Mouse (Mus musculus): ENCODE data around the gene Col19a1. TPM values are rescaled to one million over a fixed set of nuclear protein-coding genes. Genes with fewer than 3 reads are reported as not detected.

Gene Col19a1
- total and polyA plus RNA-seq, 3 experiments: 0.08 TPM; not detected in 2

GRCm38 (mm10) chr1:24257961-24258360 is 329.3 kb downstream of the Col19a1 start:
- no peak for DNase-seq
- Histone ChIP-seq H3K9ac (ENCODE audit: low read depth, low read length) (no peak overlapping the region), H3K27me3 (ENCODE audit: control insufficient read depth, insufficient read depth, low read length) (no peaks in the 10 kb centered on the region), H3K27ac (no peak overlapping the region), H3K36me3 (ENCODE audit: control insufficient read depth, insufficient read depth, low read length) (no peaks in the 10 kb centered on the region), H3K4me3 (no peak overlapping the region), H3K4me1 (ENCODE audit: control insufficient read depth, insufficient read depth, low read length) (no peaks in the 10 kb centered on the region), H3K79me2 (replicated peaks; ENCODE audit: control insufficient read depth, insufficient read depth, low read length) (no peaks in the 10 kb centered on the region)
- no peak for TF ChIP-seq EP300 (IDR thresholded peaks at IDR 0.05; ENCODE audit: insufficient read depth, low read depth, low read length)
- no peak for TF ChIP-seq POLR2A (IDR thresholded peaks at IDR 0.05; ENCODE audit: insufficient read depth, low read depth, low read length)
- TF ChIP-seq CTCF (IDR thresholded peaks at IDR 0.05): no peak
- 71% methylated on average over 5 of the region's 5 CpGs for WGBS
- intact Hi-C loops (cut with DNase I): no loop called here

GRCm38 (mm10) chr1:24249105-24249664 is 338.1 kb downstream of the Col19a1 start:
- Histone ChIP-seq H3K9ac (ENCODE audit: low read depth, low read length) (no peak overlapping the region), H3K27me3 (ENCODE audit: control insufficient read depth, insufficient read depth, low read length) (no peaks in the 10 kb centered on the region), H3K4me3 (no peak overlapping the region), H3K79me2 (replicated peaks; ENCODE audit: control insufficient read depth, insufficient read depth, low read length) (no peaks in the 10 kb centered on the region), H3K27ac (no peak overlapping the region), H3K36me3 (ENCODE audit: control insufficient read depth, insufficient read depth, low read length) (no peaks in the 10 kb centered on the region), H3K4me1 (ENCODE audit: control insufficient read depth, insufficient read depth, low read length) (no peaks in the 10 kb centered on the region)
- 51% methylated on average over 3 of the region's 3 CpGs for WGBS
- DNase-seq: no peak
- peak; percentile 82 for TF ChIP-seq CTCF (IDR thresholded peaks at IDR 0.05)
- TF ChIP-seq POLR2A (IDR thresholded peaks at IDR 0.05; ENCODE audit: insufficient read depth, low read depth, low read length): no peak
- intact Hi-C loops (cut with DNase I): loop anchor here (5.0 kb wide), 2 partner anchors 112 to 422 kb away; no protein-coding TSS in a partner anchor

- 65% methylated on average over 10 of the region's 10 CpGs for WGBS
- no peak for TF ChIP-seq EP300 (IDR thresholded peaks at IDR 0.05; ENCODE audit: insufficient read depth, low read depth, low read length)
- TF ChIP-seq CTCF (IDR thresholded peaks at IDR 0.05): no peak
- TF ChIP-seq POLR2A (IDR thresholded peaks at IDR 0.05; ENCODE audit: insufficient read depth, low read depth, low read length): no peak
- intact Hi-C loops (cut with DNase I): loop anchor here (5.0 kb wide), 2 partner anchors 111 to 421 kb away; no protein-coding TSS in a partner anchor
Measured at GRCm38 (mm10) chr1:24248294-24249104, 338.8 kb downstream of the Col19a1 start.

GRCm38 (mm10) chr1:24245700-24246375 is 341.4 kb downstream of the Col19a1 start:
- H3K27ac ChIP-seq: no peak overlapping the region
- no peaks in the 10 kb centered on the region for H3K79me2 ChIP-seq (replicated peaks; ENCODE audit: control insufficient read depth, insufficient read depth, low read length)
- WGBS: 73% methylated on average over 13 of the region's 13 CpGs
- intact Hi-C loops (cut with DNase I): loop anchor here (5.0 kb wide), 2 partner anchors 109 to 419 kb away; no protein-coding TSS in a partner anchor
- no peaks in the 10 kb centered on the region for H3K36me3 ChIP-seq (ENCODE audit: control insufficient read depth, insufficient read depth, low read length)
- TF ChIP-seq CTCF (IDR thresholded peaks at IDR 0.05): no peak
- no peak for TF ChIP-seq EP300 (IDR thresholded peaks at IDR 0.05; ENCODE audit: insufficient read depth, low read depth, low read length)
- TF ChIP-seq POLR2A (IDR thresholded peaks at IDR 0.05; ENCODE audit: insufficient read depth, low read depth, low read length): no peak
- H3K4me3 ChIP-seq: no peak overlapping the region
- H3K4me1 ChIP-seq (ENCODE audit: control insufficient read depth, insufficient read depth, low read length): no peaks in the 10 kb centered on the region
- H3K27me3 ChIP-seq (ENCODE audit: control insufficient read depth, insufficient read depth, low read length): no peaks in the 10 kb centered on the region
- H3K9ac ChIP-seq (ENCODE audit: low read depth, low read length): no peak overlapping the region
- DNase-seq: no peak

More at GRCm38 (mm10) chr1:24248294-24249104, 338.8 kb downstream of the Col19a1 start:
- H3K36me3 ChIP-seq (ENCODE audit: control insufficient read depth, insufficient read depth, low read length): no peaks in the 10 kb centered on the region
- H3K27ac ChIP-seq: no peak overlapping the region
- no peak for DNase-seq
- no peaks in the 10 kb centered on the region for H3K4me1 ChIP-seq (ENCODE audit: control insufficient read depth, insufficient read depth, low read length)
- H3K79me2 ChIP-seq (replicated peaks; ENCODE audit: control insufficient read depth, insufficient read depth, low read length): no peaks in the 10 kb centered on the region
- no peak overlapping the region for H3K4me3 ChIP-seq
- H3K27me3 ChIP-seq (ENCODE audit: control insufficient read depth, insufficient read depth, low read length): no peaks in the 10 kb centered on the region
- H3K9ac ChIP-seq (ENCODE audit: low read depth, low read length): no peak overlapping the region

GRCm38 (mm10) chr1:24244931-24245330 is 342.3 kb downstream of the Col19a1 start:
- H3K27me3 ChIP-seq (ENCODE audit: control insufficient read depth, insufficient read depth, low read length): no peaks in the 10 kb centered on the region
- no peaks in the 10 kb centered on the region for H3K79me2 ChIP-seq (replicated peaks; ENCODE audit: control insufficient read depth, insufficient read depth, low read length)
- 87% methylated on average over 10 of the region's 10 CpGs for WGBS
- intact Hi-C loops (cut with DNase I): loop anchor here (5.0 kb wide), 2 partner anchors 108 to 418 kb away; no protein-coding TSS in a partner anchor
- H3K27ac ChIP-seq: no peak overlapping the region
- H3K36me3 ChIP-seq (ENCODE audit: control insufficient read depth, insufficient read depth, low read length): no peaks in the 10 kb centered on the region
- no peak overlapping the region for H3K9ac ChIP-seq (ENCODE audit: low read depth, low read length)
- H3K4me1 ChIP-seq (ENCODE audit: control insufficient read depth, insufficient read depth, low read length): no peaks in the 10 kb centered on the region
- TF ChIP-seq POLR2A (IDR thresholded peaks at IDR 0.05; ENCODE audit: insufficient read depth, low read depth, low read length) (no peak), EP300 (IDR thresholded peaks at IDR 0.05; ENCODE audit: insufficient read depth, low read depth, low read length) (no peak), CTCF (IDR thresholded peaks at IDR 0.05) (no peak)
- DNase-seq: no peak
- no peak overlapping the region for H3K4me3 ChIP-seq

All from heart, adult 2 months (tissue).